Mouse (Mus musculus) kidney, adult 2 months (tissue): ENCODE results near the gene Trim31.

Source experiments
- CTCF ChIP-seq: fragments of 200-500 bp; conservative IDR thresholded peaks from 2 replicates; pipeline ENCODE4 v1.5.1; 2011; ENCODE audit warnings: low read depth, mild to moderate bottlenecking, control low read depth, low read length, moderate library complexity, mixed read lengths; ENCODE audit not compliant: insufficient read depth, insufficient read length
- POLR2A ChIP-seq: fragments of 200-500 bp; IDR thresholded peaks from one replicate; pipeline ENCODE4 v1.6.1; 2011; ENCODE audit warnings: low read depth, low read length, control low read depth

DNA sequence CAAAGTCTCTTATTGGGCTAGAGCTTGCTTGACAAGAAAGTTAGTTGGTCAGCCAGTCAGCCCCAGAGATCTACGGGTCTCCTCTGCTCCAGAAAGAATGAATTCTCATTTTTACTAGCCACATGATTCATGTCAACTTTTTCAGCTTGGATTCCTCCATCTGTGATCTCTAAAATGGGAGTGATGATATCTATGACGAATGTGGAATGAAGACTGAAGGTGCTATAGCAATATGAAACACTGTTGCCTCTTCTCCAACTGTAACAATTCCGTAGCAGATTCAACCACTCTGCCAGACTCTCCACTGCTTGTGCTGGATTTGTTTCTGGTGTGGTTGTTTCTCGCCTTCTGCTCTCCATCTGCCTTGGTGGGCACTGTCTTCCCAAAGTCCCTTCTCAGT is 33.2 kb downstream of the Trim31 start:
- TF ChIP-seq CTCF (no peak), POLR2A (no peak)
